Mouse (Mus musculus) kidney, embryonic 14.5 days (tissue): ENCODE results near the gene Fam214b. TPM values are rescaled to one million over a fixed set of nuclear protein-coding genes. Genes with fewer than 3 reads are reported as not detected.

Source experiments
- ATAC-seq: fragments of 200-750 bp; cut with Nextera tagmentation; 2 replicates; pipeline ENCODE4 v1.8.0; 2017; ENCODE audit warnings: moderate number of reproducible peaks, mild to moderate bottlenecking, moderate TSS enrichment, moderate library complexity; ENCODE audit not compliant: low FRiP score, low TSS enrichment
- H3K27ac ChIP-seq: fragments of 300-500 bp; sonication (generic); 2 replicates; pipeline ENCODE4 v1.5.1; 2014; ENCODE audit warnings: low read depth, mild to moderate bottlenecking, low read length, moderate library complexity, mixed read lengths
- H3K27me3 ChIP-seq: fragments of 300-500 bp; sonication (generic); 2 replicates; pipeline ENCODE4 v1.6.1; 2014; ENCODE audit warnings: mild to moderate bottlenecking, low read length; ENCODE audit not compliant: control insufficient read depth, insufficient read depth
- H3K36me3 ChIP-seq: fragments of 300-500 bp; sonication (generic); 2 replicates; pipeline ENCODE4 v1.6.1; 2014; ENCODE audit warnings: low read length, mixed read lengths; ENCODE audit not compliant: control insufficient read depth, insufficient read depth
- H3K4me1 ChIP-seq: fragments of 300-500 bp; sonication (generic); 2 replicates; pipeline ENCODE4 v1.6.1; 2014; ENCODE audit warnings: low read length, mixed read lengths; ENCODE audit not compliant: control insufficient read depth, insufficient read depth
- H3K4me2 ChIP-seq: fragments of 300-500 bp; sonication (generic); replicated peaks from 2 replicates; pipeline ENCODE4 v1.6.1; 2014; ENCODE audit warnings: low read depth, mild to moderate bottlenecking, low read length
- H3K4me3 ChIP-seq: fragments of 300-500 bp; sonication (generic); 2 replicates; pipeline ENCODE4 v1.5.1; 2014; ENCODE audit warnings: mild to moderate bottlenecking, low read length
- H3K9ac ChIP-seq: fragments of 300-500 bp; sonication (generic); 2 replicates; pipeline ENCODE4 v1.6.1; 2014; ENCODE audit warnings: low read depth, mild to moderate bottlenecking, low read length, moderate library complexity
- H3K9me3 ChIP-seq: fragments of 300-500 bp; sonication (generic); 2 replicates; pipeline ENCODE4 v1.6.1; 2016; ENCODE audit warnings: low read length; ENCODE audit not compliant: control insufficient read depth
- WGBS: fragments of 180-500 bp; shearing (Covaris S2); extraction: QIAGEN DNeasy Blood & Tissue Kit; methylation state at CpG from one replicate; pipeline ENCODE4 v1.1.7; 2014; 5-methylcytosine and 5-hydroxymethylcytosine counted together
- polyA plus RNA-seq: library from polyadenylated mRNA; unstranded; fragments of >200 nt; fragmentation: Nextera tagmentation; extraction: Ambion mirVana; gene quantifications from 2 replicates; pipeline ENCODE4 v1.2.1, GENCODE M21; 2014

Gene Fam214b
- polyA plus RNA-seq, 1 experiment from 2014 or later: 8.3 TPM

DNA sequence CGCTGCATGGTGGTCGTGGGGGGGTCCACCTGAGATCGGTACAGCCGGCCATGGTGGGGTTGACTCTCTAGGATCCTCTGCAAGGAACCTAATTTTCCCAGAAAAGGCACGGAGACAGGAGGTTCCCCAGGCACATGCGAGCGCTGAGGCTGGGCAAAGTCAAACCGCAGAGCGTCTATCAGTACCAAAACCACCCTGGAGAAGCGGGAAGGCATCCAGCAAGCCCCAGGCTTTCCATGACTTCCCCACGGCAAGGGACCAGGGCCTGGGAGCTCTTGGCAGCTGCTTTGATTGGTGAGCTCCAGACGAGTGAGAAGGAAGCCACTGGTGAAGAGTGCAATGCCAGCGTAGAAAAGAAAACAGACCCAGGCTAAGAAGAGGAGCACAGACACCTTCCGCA lies 21.3 kb downstream of the Fam214b start:
- Histone ChIP-seq H3K4me1 (peaks cover 8% of the 10 kb centered on the region), H3K4me2 (peak overlapping the region; percentile 85), H3K27me3 (no peaks in the 10 kb centered on the region), H3K27ac (0 out of 2 replicates have a peak overlapping the region, but pooled peaks have one; percentile 56), H3K9me3 (no peaks in the 10 kb centered on the region), H3K36me3 (peaks cover 66% of the 10 kb centered on the region), H3K4me3 (peak overlapping the region; percentile 45), H3K9ac (peak overlapping the region; percentile 61; the same call in 1 of the 2 replicates)
- 81% methylated on average over 14 of the region's 14 CpGs for WGBS
- ATAC-seq: no peak

DNA sequence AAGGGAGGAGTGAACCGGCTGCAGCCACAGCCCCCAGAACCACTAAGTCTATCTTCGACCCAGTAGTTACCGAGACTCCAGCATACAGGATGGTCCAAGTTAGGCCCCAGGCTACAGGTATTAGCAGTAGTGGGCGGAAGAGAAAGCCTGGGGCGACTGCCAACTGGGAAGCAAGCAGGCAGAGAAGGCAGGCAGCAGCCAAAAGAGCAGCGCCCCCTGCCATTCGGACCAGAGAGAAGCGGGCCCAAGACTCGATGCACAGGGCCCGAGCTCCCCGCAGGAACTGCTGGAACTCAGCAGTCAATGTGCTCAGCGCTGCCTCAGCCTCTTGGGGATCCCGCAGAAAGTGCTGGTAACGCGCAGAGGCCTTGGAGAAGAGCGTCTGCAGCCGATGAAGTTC lies 24.7 kb downstream of the Fam214b start:
- Histone ChIP-seq H3K4me3 (no peak overlapping the region), H3K9me3 (no peaks in the 10 kb centered on the region), H3K4me2 (no peak overlapping the region), H3K4me1 (peaks cover 8% of the 10 kb centered on the region), H3K27me3 (no peaks in the 10 kb centered on the region), H3K27ac (no peak overlapping the region), H3K9ac (no peak overlapping the region), H3K36me3 (peaks cover 64% of the 10 kb centered on the region)
- no peak for ATAC-seq
- 81% methylated on average over 17 of the region's 17 CpGs for WGBS

- H3K9ac ChIP-seq: no peak overlapping the region
- H3K36me3 ChIP-seq: peaks cover 64% of the 10 kb centered on the region
- no peak overlapping the region for H3K4me2 ChIP-seq
- no peak for ATAC-seq
- H3K4me3 ChIP-seq: no peak overlapping the region
- no peaks in the 10 kb centered on the region for H3K9me3 ChIP-seq
- no peaks in the 10 kb centered on the region for H3K27me3 ChIP-seq
- H3K4me1 ChIP-seq: peaks cover 8% of the 10 kb centered on the region
- WGBS: 87% methylated on average over 16 of the region's 16 CpGs
- no peak overlapping the region for H3K27ac ChIP-seq
Observed at GRCm38 (mm10) chr4:43020876-43021275, 25.1 kb downstream of the Fam214b start.

DNA sequence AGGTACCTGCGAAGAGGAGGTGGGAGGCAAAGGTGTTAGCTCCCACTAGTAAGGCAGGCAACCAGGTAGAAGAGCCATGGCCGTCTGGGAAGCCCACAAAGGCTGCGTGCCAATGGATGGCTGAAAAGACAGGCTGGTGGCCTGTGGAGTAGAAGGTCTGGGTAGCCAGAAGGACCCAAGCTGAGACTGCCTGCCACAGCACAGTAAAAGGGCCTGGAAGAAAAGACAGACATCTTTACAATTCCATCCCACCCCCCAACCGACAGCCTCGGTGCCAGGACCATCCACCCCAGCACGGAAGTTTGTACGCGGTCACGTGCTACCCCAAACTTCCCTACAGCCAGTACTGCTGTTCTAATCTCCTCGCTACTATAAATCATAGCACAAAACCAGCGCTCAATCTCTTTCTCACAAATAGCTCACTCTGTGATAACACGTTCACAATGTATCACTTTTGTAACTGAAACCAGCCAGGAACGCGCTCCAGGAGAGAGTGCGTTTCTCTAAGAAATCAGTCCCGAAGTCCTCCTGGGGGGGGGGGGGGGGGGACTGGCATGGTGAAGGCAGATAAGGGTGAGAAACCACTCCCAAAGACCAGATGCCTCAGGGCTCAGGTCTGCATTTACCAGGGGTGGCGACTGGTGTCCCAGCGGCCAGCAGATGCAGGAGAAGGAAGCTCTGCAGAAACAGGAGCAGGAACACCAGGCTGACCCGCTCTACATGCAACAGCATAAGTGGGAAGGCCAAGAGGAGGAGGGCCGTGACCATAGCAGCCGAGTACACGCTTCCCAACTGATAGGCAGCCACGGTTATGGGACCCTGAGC lies 26.2 kb downstream of the Fam214b start:
- WGBS: 91% methylated on average over 23 of the region's 23 CpGs
- ATAC-seq: no peak
- H3K9ac ChIP-seq: no peak overlapping the region
- H3K27ac ChIP-seq: no peak overlapping the region
- peaks cover 5% of the 10 kb centered on the region for H3K4me1 ChIP-seq
- H3K4me3 ChIP-seq: no peak overlapping the region
- H3K27me3 ChIP-seq: no peaks in the 10 kb centered on the region
- peaks cover 64% of the 10 kb centered on the region for H3K36me3 ChIP-seq
- no peaks in the 10 kb centered on the region for H3K9me3 ChIP-seq
- no peak overlapping the region for H3K4me2 ChIP-seq

GRCm38 (mm10) chr4:43019176-43019575 lies 26.8 kb downstream of the Fam214b start:
- no peaks in the 10 kb centered on the region for H3K27me3 ChIP-seq
- WGBS: 92% methylated on average over 10 of the region's 10 CpGs
- H3K4me3 ChIP-seq: no peak overlapping the region
- no peak for ATAC-seq
- no peak overlapping the region for H3K27ac ChIP-seq
- no peaks in the 10 kb centered on the region for H3K9me3 ChIP-seq
- no peak overlapping the region for H3K9ac ChIP-seq
- peaks cover 64% of the 10 kb centered on the region for H3K36me3 ChIP-seq
- H3K4me2 ChIP-seq: no peak overlapping the region
- H3K4me1 ChIP-seq: no peaks in the 10 kb centered on the region

DNA sequence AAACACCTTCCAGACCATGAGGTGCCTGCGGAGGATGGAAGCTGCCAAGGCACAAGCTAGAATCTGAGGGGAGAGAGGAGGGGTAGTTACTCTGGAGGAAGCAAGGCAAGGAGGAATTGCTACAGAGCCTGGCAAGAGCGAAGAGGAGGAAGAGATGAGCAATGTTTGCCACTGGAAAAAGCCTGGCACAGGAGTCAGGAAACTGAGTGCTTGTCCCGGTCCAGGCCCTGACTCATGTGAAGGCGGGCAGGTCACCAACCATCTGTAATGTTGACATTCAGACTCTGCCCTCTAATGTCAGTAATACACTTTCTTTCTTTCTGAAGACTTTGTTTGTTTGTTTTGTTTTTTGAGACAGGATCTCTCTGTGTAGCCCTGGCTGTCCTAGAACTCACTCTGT lies 27.9 kb downstream of the Fam214b start:
- H3K4me3 ChIP-seq: no peak overlapping the region
- no peak overlapping the region for H3K27ac ChIP-seq
- no peak overlapping the region for H3K9ac ChIP-seq
- H3K36me3 ChIP-seq: peaks cover 58% of the 10 kb centered on the region
- H3K4me2 ChIP-seq: no peak overlapping the region
- no peak for ATAC-seq
- no peaks in the 10 kb centered on the region for H3K4me1 ChIP-seq
- H3K27me3 ChIP-seq: no peaks in the 10 kb centered on the region
- H3K9me3 ChIP-seq: no peaks in the 10 kb centered on the region
- WGBS: 93% methylated on average over 4 of the region's 4 CpGs

DNA sequence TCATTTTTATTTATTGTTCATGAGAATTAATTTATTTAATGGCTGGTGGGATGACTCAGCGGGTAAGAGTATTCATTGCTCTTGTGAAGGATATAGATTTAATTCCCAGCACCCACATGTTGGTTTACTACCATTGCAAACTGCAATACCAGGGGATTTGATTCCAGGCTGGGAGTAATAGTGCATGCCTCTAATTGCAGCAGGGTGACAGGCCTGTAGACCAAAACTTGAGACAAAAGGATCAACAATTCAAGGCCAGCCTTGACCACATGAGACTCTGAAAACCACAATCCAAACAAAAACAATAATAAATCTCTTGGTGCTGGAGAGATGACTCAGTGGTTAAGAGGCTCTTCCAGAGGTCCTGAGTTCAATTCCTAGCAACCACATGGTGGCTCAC lies 33.9 kb downstream of the Fam214b start:
- H3K27me3 ChIP-seq: no peaks in the 10 kb centered on the region
- H3K36me3 ChIP-seq: peaks cover 3% of the 10 kb centered on the region; the same call in 1 of the 2 replicates
- WGBS: 91% methylated on average over 1 of the region's 1 CpGs
- H3K9me3 ChIP-seq: no peaks in the 10 kb centered on the region
- no peak for ATAC-seq
- H3K4me3 ChIP-seq: no peak overlapping the region
- H3K27ac ChIP-seq: no peak overlapping the region
- no peak overlapping the region for H3K4me2 ChIP-seq
- peaks cover 6% of the 10 kb centered on the region; the same call in 1 of the 2 replicates for H3K4me1 ChIP-seq
- no peak overlapping the region for H3K9ac ChIP-seq

DNA sequence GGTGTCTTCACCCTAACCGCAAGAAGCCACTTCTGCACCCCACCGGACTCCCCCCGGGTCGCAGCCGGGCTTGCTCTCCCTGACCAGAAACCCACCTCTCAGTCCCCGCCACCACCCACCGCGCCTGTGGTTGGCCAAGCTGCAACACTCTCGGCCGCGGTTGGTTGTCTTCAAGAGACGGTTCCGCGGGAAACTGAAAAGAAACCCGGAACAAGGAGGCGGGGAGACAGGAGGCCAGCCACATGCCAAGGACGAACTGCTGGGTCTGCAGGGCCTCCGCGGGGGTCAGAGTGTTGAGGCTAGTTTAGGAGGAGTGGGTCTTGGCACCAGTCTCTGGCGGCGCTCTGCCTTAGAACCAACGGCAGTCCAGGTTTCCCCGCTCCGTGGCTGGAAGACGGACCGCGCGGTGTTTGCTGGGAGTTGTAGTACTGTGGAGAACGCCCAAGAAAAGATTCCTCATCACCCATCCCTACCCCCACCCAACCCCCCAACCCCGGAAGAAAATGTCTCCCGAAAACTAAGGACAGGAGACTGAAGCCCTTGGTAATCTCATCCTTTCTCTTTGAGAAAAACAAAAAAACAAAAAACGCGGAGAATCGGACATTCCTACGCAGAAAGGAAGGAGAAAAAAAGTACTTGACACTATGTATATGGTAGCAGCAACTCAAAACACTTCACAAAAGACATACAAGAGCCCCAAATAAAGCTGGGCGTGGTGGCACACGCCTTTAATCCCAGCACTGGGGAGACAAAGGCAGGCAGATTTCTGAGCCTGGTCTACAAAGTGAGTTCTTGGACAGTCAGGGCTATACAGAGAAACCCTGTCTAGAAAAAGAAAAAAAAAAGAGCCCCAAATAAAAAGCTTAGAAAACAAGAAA lies 35.6 kb downstream of the Fam214b start, which contains the start of gene Fancg:
Gene Fancg, minus strand, starts transcription at position 346 of the 878 bp plus-strand sequence.
- Histone ChIP-seq H3K9ac (peak within 1 kb of the TSS; percentile 66), H3K27ac (no peak within 1 kb of the TSS), H3K27me3 (no peaks in the 10 kb centered on the region), H3K4me1 (peaks cover 6% of the 10 kb centered on the region; the same call in 1 of the 2 replicates), H3K4me3 (peak within 1 kb of the TSS; percentile 66), H3K4me2 (peak within 1 kb of the TSS; percentile 66), H3K36me3 (no peaks in the 10 kb centered on the region; the same call in 1 of the 2 replicates), H3K9me3 (no peaks in the 10 kb centered on the region)
- 2% methylated on average over 37 of the region's 37 CpGs for WGBS
- peak; percentile 90 for ATAC-seq
